Mouse (Mus musculus): Measurements from ENCODE around the gene Prrg2.
"Not testable (repeated sequence)": the region's sequence is repeated elsewhere in the genome, so short reads cannot be mapped to it uniquely, and the experiment has no call there.

The Prrg2 gene

DNA sequence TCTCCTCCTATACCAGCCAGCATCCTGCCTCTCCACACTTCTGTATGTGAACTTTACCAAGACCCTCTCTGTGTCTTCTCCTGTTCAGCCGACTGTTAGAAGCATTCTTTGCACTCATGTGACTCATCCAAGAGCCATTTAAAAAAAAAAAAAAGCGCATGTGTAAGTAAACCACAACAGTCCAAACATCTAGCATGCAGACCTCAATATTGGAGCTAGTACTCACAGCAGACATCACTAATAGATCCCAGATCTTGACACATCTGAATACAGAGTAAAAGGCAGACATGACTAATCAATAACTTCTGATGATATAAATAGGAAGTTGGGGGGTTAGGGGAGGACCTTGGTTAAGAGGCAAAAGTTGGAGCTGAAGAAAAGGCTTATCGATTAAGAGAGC lies 26.8 kb downstream of the Prrg2 start:
- DNase-seq (ENCODE audit: low spot score in 2 of 2) = no peak

DNA sequence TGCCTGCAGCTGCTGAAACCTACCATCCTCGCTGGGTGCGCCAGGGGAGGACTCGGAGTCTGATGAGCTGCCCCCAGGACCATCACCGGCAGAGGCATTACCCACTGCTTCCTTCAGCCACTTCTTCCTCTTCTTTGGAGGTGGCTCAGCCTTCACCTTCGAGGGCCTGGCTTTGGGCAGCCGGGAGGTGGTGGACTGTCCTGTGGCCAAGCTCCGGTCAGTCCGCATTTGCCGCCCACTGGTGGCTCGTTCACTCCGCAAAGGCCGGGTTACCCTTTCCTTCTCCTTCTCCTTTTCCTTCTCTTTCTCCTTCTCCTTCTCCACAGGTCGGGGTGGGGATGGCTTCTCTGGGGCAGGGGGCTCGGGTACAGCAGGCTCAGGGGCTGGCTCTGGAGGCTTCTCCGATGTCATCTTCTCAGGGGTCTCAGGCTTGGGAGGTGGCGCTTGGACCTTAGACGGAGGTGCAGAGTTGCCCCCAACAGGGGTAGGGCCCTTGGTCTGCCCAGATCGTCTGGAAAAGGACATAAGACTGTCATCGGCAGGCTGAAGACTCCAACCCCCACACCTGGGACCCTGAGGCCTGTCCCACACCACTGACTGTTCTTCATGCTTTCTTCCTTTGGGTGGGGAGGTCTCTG lies 28.6 kb downstream of the Prrg2 start:
- no peak for DNase-seq (ENCODE audit: low spot score in 2 of 2)

DNA sequence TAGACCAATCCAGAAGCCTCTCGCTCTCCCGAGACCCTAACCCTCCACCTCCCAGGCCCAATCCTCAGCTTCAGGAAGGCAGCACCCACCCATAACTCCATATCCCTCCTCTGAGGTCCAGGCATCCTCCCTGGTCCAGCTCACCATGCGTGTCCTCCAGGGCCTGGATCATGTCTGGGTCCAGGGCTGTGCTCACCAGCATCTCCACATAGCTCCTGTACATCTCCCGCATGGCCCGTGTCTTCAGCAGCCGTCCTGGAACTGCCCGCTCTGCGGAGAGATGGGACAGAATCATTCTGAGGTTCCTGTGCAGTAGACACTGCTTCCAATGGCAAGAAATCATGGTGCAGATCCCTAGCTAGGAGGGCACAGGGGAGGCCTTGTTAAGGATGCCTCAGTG lies 31.6 kb downstream of the Prrg2 start:
- no peak for DNase-seq (ENCODE audit: low spot score in 2 of 2)

DNA sequence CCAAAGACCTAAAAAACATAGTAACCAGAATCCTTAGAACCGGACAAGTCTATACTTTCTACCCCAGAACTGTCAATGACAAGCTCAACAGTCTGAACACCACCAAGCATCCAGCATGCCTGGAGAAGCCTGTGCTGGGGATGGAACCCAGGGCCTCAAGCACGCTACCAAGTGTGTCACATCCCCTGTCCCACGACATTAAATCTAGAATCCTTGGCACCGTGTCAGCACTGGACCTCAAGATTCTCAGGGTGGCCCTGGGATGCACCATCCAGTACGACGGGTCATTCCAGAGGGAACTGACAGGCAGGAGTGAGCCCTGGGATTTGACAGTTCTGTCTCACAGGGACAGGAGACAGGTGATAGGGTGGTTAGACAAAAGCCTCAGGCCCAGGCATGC lies 32.5 kb downstream of the Prrg2 start:
- DNase-seq (ENCODE audit: low spot score in 2 of 2) = no peak

DNA sequence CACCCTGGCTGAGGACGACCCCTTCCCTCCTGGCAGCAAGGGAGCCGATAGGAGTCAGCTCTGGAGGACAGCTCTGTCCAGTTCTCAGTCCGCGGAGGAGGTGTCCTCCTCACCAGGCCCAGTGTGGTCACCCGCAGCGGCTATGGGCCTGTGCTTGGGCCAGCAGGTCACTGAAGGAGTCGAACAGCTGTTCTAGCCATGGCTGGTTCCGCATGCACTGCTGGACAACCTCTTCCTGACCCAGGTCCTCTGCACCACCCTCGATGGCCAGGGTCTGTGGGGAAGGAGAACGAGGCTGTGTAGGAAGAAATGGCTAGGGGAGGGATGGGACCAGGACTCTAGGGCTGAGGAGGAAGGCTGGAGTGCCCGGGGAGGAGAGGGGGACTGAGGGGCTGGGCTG lies 34.1 kb downstream of the Prrg2 start:
- no peak for DNase-seq (ENCODE audit: low spot score in 2 of 2)

DNA sequence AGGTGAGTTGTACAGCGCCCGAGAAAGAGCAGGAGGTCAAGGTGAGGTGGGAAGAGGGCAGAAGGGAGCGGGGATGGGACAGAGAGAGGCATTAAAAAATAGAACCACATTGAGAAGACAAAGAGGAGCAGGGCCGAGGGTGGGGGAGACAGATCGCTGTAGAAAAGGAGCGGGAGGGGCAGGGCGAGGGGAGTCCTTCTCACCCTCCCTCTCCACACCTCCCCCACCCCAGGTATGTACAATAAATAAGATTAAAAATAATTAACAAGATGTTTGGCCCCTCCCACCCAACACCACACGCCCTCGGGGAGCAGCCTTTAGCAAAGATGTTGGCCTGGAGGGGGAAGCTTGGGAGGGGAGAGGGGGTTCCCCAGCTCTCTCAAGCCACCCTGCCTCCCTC lies 34.7 kb downstream of the Prrg2 start:
- DNase-seq (ENCODE audit: low spot score in 2 of 2) = no peak

DNA sequence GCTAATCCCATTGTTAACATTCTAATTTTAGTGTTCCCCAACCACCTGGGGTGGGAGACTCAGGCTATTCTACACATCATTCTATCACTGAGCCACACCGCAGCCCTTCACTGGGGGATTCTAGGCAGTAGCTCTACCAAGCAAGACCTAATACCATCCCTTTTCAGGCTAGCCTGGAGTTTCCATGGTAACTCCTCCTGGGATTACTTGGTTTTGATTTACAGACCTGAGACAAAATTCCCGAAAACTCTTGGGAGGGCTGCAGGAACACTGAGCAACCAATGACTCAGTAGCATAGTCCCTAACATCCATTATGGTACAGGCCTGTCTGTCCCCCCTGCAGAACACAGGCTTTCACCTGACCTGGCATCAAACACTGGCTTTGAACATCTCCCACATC lies 36.2 kb downstream of the Prrg2 start:
- no peak for DNase-seq (ENCODE audit: low spot score in 2 of 2)

DNA sequence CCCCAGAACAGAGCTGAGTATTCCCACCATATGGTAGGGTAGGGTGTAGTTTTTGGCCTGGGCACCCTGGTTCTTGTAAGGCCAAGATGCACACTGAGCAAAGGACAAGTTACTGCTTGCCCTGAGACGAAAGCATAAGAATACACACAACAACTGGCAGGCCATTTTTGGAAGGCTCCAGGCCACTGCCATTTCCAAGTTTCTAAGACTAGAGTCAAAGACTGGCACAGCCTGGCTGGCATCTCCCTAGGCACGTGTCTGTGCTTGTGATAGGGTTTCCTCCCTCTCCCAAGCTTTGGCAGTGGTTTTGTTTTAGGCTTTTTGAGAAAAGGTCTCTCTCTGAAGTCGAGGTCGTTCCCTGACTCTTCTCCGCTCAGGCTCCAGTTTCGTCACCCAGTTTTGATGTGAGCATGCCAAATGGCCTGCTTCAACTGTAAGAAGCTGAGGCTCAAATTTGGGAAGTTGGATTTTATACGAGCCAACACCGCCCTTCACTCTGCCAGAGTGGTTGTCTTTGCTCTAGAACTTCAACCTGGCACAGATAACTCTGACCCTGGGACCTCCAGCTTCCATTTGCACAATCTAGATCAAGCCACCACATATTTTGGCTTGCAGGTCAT lies 36.8 kb downstream of the Prrg2 start:
- DNase-seq (ENCODE audit: low spot score in 2 of 2) = no peak

DNA sequence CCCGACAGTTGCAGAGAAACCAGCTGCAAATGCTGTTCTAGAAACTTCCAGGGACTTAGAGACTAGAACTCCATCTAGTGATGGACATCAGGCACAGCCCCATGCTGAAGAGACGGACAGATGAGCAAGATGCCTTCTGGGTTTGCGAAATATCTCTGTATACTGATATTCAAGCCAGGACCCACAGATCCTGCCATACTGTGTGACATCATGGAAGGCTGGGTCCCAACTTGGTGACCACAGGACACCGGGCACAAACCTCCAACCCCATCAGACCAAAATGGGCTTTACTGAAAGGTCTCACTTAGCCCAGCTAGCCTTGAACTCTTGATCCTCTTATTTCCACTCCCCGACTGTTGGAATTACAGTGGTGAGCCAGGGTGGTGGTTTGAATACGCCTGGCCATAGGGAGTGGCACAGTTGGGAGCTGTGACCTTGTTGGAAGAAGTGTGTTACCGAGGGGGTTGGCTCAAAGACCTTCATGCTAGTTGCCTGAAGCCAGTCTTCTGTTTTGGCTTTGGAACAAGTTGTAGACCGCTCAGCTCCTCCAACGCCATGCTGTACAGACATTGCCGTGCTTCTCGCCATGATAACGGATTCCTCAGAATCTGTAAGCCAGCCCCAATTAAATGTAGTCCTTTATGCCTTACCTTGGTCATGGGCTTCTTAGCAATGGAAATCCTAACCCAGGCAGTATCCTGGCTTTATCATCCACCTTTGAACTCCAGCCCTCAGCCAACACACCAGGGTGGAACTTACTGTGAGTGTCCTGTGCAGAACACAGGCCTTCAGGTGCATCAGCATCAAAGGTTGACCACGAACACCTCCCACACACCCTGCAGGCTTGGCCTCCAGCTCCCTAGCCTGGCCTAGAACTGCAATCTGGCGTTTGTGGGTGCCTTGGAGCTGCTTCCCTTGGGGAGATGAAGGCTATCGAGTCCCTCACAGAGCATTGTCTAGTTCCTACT lies 37.9 kb downstream of the Prrg2 start:
- no peak for DNase-seq (ENCODE audit: low spot score in 2 of 2)

DNA sequence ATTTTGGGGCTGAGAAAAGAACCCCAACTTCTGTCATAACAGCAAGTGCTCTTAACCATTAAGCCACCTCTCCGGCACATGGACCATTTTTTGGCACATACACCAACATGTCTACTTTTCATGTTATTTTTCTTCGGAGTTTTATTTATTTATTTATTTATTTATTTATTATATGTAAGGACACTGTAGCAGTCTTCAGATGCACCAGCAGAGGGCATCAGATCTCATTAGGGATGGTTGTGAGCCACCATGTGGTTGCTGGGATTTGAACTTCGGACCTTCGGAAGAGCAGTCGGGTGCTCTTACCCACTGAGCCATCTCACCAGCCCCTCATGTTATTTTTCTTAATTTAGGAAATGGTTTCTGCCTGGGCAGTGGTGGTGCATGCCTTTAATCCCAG lies 38.8 kb downstream of the Prrg2 start:
- DNase-seq (ENCODE audit: low spot score in 2 of 2) = not testable (repeated sequence)

DNA sequence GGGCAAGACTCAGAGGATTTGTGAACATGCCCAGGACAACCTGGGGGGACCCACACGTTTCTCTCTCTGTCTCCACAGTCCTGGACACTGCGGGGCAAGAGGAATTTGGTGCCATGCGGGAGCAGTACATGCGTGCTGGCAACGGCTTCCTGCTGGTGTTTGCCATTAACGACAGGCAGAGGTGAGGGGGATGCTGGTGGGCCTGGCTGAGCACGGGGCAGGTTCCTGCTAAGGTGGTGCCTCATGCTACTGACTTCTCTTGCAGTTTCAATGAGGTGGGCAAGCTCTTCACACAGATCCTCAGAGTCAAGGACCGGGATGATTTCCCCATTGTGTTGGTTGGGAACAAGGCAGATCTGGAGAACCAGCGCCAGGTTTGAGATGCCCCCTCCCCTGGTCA lies 42.3 kb downstream of the Prrg2 start:
- no peak for DNase-seq (ENCODE audit: low spot score in 2 of 2)

DNA sequence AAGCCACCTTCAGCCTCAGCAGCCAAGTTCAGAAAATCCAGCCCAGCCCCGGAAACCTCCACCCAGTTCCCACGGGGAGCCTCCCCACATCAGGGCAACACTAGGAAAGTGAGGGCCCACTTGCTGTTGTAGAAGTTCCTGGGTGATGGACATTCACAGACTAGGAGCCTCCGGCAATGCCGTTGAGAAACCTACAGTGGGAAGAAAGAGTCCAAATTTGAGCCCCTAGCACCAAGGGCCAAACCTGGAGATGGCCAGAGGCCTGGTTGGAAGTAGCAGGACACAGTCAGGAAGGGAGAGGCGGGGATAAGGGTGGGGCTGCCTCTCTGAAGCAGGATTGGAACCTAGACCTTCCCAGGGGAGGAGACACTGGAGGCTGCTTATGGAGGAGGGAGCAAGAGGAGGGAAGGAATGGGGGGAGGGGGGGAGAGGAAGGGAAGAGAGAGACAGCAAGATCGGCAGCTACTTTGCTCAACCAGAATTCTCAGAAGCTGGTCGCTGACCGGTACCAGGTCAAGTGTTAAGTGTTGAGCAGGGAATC lies 43.4 kb downstream of the Prrg2 start:
- no peak for DNase-seq (ENCODE audit: low spot score in 2 of 2)

DNA sequence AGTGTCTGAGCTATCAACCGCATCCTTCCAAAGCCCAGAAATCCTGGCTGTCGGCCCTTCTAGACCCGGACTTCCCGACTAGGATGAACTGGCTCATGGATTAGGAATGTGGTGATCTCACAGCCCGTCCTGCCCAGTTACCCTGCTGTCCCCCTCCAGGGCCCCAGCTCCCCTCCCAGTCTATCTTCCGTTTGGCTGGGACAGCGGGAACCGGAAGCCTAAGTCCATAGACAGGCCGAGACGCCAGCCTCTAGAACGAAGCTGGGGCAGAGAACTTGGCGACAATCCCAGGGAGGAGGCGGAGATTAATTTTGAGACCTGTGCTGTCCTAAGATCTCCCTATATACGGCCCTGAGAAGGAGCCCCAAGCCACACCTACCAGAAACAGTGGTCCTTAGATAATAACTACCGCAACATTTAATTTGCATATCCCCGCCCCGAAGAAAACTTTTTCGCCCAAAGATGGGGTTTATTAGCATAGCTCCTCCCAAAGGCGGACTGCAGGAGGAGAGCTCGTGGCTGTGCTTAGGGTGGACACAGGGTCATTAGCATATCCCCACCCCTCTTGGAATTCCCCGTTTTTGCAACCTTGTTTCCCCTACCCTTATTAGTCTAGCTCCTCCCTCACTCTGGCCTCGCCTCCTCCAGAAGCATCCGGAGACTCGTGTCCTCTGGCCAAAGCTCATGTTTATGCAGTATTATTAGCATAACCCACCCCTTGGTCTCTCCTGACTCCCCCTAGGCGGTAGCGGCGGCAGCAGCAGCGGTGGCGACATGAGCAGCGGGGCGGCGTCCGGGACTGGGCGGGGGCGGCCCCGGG lies 45.0 kb downstream of the Prrg2 start, which contains the start of gene Rras:
TSS of gene Rras (plus strand) at position 720 of the 820 bp plus-strand sequence.
- DNase-seq (ENCODE audit: low spot score in 2 of 2) = peak; percentile 82

DNA sequence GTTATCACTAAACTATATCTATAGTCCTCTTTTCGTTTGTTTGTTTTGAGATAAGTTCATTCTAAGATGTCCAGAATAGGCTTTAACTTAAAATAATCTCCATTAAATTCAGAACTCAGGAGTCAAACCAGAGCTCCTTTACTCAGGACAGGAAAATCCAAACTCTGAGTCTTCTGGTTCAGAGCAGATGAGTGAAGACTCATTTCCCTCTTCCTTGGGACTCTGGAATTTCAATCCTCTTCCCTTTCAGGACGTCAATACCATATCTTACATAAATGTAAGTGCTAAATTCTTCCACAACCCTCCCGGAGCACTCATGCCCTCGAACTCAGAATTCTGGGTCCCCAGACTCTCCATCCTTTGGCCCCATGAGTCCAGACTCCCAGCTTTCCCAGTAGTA lies 45.7 kb downstream of the Prrg2 start:
- DNase-seq (ENCODE audit: low spot score in 2 of 2) = no peak

DNA sequence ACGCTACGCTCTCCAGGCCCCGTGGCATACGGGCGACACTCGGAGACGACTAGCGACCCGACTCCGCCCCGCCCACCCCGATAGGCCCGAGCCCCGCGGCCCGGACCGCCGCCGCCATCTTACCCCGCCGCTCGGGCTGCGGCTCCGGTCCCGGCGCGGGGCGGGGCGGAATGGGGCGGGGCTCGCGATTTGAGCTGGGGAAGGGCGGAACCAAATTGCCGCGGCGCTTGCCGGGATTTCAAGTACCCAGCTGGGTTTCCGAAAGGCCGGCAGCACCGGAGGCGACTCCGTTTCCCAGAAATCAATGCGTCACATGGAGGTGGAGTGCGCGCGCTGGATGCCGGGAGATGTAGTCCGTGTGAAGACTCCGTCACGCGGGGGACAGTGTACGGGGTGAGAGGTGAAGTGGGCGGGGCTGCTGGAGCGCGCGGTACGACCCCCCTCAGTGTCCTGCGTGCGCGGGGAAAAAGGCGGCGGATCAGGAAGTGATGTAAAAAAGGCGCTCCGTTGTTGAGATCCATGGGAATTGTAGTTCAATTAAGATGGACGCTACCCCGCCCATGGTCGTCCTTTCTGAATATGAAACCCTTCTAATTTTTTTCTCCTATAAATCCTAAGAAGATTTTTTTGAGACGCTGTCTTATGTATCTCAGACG lies 46.4 kb downstream of the Prrg2 start, which contains the start of gene Scaf1:
TSS of gene Scaf1 (minus strand) at position 407 of the 656 bp plus-strand sequence.
- peak; percentile 100 for DNase-seq (ENCODE audit: low spot score in 2 of 2)

DNA sequence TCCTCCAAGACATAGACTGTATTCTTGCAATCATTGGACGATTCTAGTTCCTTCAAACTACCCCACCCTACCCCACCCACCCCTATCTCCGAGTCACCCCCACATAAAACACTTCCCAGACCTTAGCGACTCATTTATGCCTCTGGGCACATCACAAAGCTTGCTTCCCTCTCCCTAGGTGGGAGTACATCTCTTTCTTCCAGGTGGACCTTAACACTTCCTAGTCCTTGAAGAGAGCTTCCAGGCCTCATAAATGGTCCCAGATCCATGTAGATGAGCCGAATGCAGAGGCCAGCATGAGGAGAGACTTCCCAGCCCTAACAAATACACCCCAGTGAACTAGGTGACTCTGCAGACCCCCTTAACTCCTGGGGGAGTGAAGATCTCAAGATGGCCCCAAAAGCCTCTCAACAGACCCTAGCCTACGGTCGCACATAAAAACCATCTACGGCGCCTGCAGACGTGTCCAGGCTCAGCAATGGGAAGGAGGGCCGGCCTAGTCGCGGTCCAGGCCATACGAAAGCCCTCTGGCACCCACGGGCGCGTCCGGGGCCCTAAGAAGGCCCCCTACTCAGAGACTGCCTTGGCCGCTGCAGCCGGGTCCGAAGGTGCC lies 47.0 kb downstream of the Prrg2 start:
- no peak for DNase-seq (ENCODE audit: low spot score in 2 of 2)

DNA sequence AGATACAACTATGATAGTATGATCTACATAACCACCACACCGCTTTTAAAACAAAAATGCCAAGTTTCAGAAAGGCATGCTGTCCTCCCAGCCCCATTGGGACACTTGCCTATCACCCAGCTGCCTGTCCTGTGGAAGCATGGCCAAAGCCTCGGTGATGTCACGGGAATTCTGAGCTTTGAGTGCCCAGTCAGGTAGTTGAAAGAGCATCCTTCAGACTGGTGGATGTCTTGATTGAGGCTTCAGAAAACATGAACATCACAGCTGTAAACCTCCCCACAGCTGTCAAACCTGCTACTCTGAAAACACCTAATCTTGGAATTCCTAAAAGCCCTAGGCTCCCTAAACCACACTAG lies 48.4 kb downstream of the Prrg2 start:
- DNase-seq (ENCODE audit: low spot score in 2 of 2) = no peak

DNA sequence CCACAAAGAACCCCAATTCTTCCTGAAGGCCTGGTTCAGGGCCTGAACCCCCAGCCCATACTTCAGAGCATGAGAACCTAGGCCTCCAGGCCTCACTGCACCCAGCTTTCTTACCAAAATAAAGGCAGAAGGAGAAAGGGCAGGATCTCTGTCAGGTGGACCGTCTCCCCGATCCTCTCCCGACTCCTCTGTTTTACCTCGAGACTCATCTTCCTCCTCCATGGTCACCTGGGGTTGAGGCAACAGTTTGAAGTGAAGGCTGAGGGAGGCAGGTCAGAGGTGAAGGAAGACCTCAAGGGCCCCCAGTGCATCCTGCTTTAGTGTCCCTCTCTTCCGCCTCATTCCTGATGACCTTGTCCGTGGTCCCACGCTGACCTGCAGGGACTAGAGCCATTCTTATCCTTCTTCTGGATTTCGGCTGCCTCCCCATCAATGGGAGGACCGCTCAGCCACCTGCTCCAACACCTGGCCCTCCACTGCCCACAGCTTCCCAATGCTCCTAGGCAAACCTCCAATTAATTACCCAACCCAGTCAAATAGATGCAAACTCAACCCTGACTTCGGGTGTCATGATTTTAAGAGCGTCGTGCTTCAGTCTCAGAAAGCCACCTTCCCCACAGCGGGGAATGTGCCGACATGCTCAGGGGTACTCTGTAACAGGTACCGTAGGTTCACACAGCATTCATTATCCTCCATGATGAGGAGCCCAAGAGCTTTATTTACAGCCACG lies 48.9 kb downstream of the Prrg2 start:
- no peak for DNase-seq (ENCODE audit: low spot score in 2 of 2)

DNA sequence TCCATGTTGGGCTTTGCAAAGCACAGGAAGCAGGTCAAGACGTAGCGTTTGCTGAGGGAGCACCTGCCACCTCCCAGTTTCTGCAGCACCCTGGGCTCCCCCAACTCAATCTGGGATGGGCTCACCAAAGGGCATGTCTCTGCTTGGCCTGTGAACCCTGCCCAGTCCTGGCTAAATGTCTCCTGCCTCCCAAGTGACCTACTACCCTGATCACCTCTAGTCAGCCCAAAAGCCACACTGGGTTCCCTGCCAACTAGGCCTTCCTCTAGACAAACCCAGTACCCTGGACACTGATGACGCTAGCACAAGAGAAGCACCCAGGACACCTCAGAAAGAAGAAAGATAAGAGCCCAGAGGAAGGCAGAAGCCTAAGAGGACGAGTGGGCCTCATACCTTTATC lies 49.7 kb downstream of the Prrg2 start:
- no peak for DNase-seq (ENCODE audit: low spot score in 2 of 2)

DNA sequence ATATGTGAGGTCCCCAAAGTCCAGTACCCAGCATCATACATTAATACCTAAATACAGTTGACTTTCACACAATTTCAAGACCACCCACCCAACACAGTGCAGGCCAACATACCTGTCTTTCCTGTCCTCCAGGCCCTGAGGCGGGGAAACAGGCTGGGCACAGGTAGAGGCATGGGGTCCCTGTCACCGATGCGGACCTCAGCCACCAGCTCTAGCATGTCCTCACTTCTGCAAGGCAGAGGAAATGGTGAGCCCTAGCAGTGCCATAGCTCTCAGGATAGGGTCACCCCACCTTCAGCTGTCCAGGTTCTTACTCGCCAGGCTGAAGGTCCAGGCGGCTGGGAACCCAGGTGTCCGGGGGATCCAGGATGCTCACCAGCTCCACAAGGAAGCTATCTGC lies 50.5 kb downstream of the Prrg2 start:
- DNase-seq (ENCODE audit: low spot score in 2 of 2) = no peak
